Mouse (Mus musculus) midbrain, embryonic 14.5 days (tissue): ENCODE results near the gene Cela3b. TPM values are rescaled to one million over a fixed set of nuclear protein-coding genes. Genes with fewer than 3 reads are reported as not detected.
"Not testable (repeated sequence)": the region's sequence is repeated elsewhere in the genome, so short reads cannot be mapped to it uniquely, and the experiment has no call there.

ENCODE experiments used
- ATAC-seq: fragments of 200-750 bp; cut with Nextera tagmentation; 2 replicates; pipeline ENCODE4 v1.8.0; 2017; ENCODE audit warnings: moderate number of reproducible peaks, moderate library complexity; ENCODE audit not compliant: low FRiP score, low TSS enrichment
- DNase-seq: peaks from one replicate; pipeline ENCODE4 v3.0.0-alpha.2; 2015
- H3K27ac ChIP-seq: fragments of 300-500 bp; sonication (generic); replicated peaks from 2 replicates; pipeline ENCODE4 v1.5.1; 2014; ENCODE audit warnings: mild to moderate bottlenecking, low read depth, low read length, moderate library complexity
- H3K27me3 ChIP-seq: fragments of 300-500 bp; sonication (generic); 2 replicates; pipeline ENCODE4 v1.6.1; 2014; ENCODE audit warnings: low read length, control low read depth, mixed read lengths; ENCODE audit not compliant: control insufficient read depth, insufficient read depth
- H3K36me3 ChIP-seq: fragments of 300-500 bp; sonication (generic); 2 replicates; pipeline ENCODE4 v1.6.1; 2014; ENCODE audit warnings: low read length, control low read depth; ENCODE audit not compliant: control insufficient read depth, insufficient read depth
- H3K4me1 ChIP-seq: fragments of 300-500 bp; sonication (generic); 2 replicates; pipeline ENCODE4 v1.6.1; 2014; ENCODE audit warnings: mild to moderate bottlenecking, antibody characterized with exemption, low read length, control low read depth; ENCODE audit not compliant: control insufficient read depth, insufficient read depth
- H3K4me2 ChIP-seq: fragments of 300-500 bp; sonication (generic); 2 replicates; pipeline ENCODE4 v1.6.1; 2014; ENCODE audit warnings: mild to moderate bottlenecking, low read length, moderate library complexity
- H3K4me3 ChIP-seq: fragments of 300-500 bp; sonication (generic); replicated peaks from 2 replicates; pipeline ENCODE4 v1.5.1; 2014; ENCODE audit warnings: low read depth, low read length
- H3K9ac ChIP-seq: fragments of 300-500 bp; sonication (generic); replicated peaks from 2 replicates; pipeline ENCODE4 v1.6.1; 2014; ENCODE audit warnings: mild to moderate bottlenecking, low read length, moderate library complexity
- H3K9me3 ChIP-seq: fragments of 300-500 bp; sonication (generic); 2 replicates; pipeline ENCODE4 v1.6.1; 2016; ENCODE audit warnings: low read length, control low read depth, mixed read lengths; ENCODE audit not compliant: control insufficient read depth
- WGBS: fragments of 180-500 bp; shearing (Covaris S2); extraction: QIAGEN DNeasy Blood & Tissue Kit; methylation state at CpG from one replicate; pipeline ENCODE4 v1.1.7; 2014; 5-methylcytosine and 5-hydroxymethylcytosine counted together
- polyA plus RNA-seq: library from polyadenylated mRNA; unstranded; fragments of >200 nt; fragmentation: Nextera tagmentation; extraction: Ambion mirVana; gene quantifications from 2 replicates; pipeline ENCODE4 v1.2.1, GENCODE M21; 2014

Gene Cela3b
- polyA plus RNA-seq, 1 experiment from 2014 or later, result not detected

- Histone ChIP-seq H3K4me1 (no peaks in the 10 kb centered on the region), H3K9ac (no peak overlapping the region), H3K4me3 (no peak overlapping the region), H3K27ac (no peak overlapping the region), H3K4me2 (no peak overlapping the region), H3K27me3 (no peaks in the 10 kb centered on the region), H3K9me3 (no peaks in the 10 kb centered on the region), H3K36me3 (no peaks in the 10 kb centered on the region)
- no peak for DNase-seq
- 92% methylated on average over 4 of the region's 4 CpGs for WGBS
- no peak for ATAC-seq
These were observed 15.5 kb upstream of the Cela3b start for GRCm38 (mm10) chr4:137445881-137446280.

GRCm38 (mm10) chr4:137443625-137444024 lies 13.3 kb upstream of the Cela3b start:
- no peak for ATAC-seq
- H3K4me2 ChIP-seq, result no peak overlapping the region
- H3K36me3 ChIP-seq, result no peaks in the 10 kb centered on the region
- no peak overlapping the region for H3K4me3 ChIP-seq
- H3K9ac ChIP-seq, result no peak overlapping the region
- no peaks in the 10 kb centered on the region for H3K4me1 ChIP-seq
- H3K27ac ChIP-seq, result no peak overlapping the region
- no peaks in the 10 kb centered on the region for H3K27me3 ChIP-seq
- WGBS, result 34% methylated on average over 5 of the region's 5 CpGs
- peak; percentile 87 for DNase-seq
- no peaks in the 10 kb centered on the region for H3K9me3 ChIP-seq

- no peak for DNase-seq
- Histone ChIP-seq H3K27ac (no peak overlapping the region), H3K9ac (no peak overlapping the region), H3K4me1 (no peaks in the 10 kb centered on the region), H3K27me3 (no peaks in the 10 kb centered on the region), H3K9me3 (no peaks in the 10 kb centered on the region), H3K4me2 (no peak overlapping the region), H3K4me3 (no peak overlapping the region), H3K36me3 (no peaks in the 10 kb centered on the region)
- WGBS, result 85% methylated on average over 4 of the region's 4 CpGs
- no peak for ATAC-seq
These were observed 11.0 kb upstream of the Cela3b start for GRCm38 (mm10) chr4:137441332-137441731.

GRCm38 (mm10) chr4:137438842-137439241 lies 8.5 kb upstream of the Cela3b start:
- no peaks in the 10 kb centered on the region for H3K27me3 ChIP-seq
- no peaks in the 10 kb centered on the region for H3K9me3 ChIP-seq
- no peak overlapping the region for H3K9ac ChIP-seq
- H3K36me3 ChIP-seq, result no peaks in the 10 kb centered on the region
- DNase-seq, result no peak
- H3K4me3 ChIP-seq, result no peak overlapping the region
- no peak overlapping the region for H3K27ac ChIP-seq
- 91% methylated on average over 8 of the region's 8 CpGs for WGBS
- H3K4me2 ChIP-seq, result no peak overlapping the region
- ATAC-seq, result no peak
- H3K4me1 ChIP-seq, result no peaks in the 10 kb centered on the region

- Histone ChIP-seq H3K9me3 (no peaks in the 10 kb centered on the region), H3K36me3 (no peaks in the 10 kb centered on the region), H3K9ac (no peak overlapping the region), H3K4me1 (no peaks in the 10 kb centered on the region), H3K4me3 (no peak overlapping the region), H3K27me3 (no peaks in the 10 kb centered on the region), H3K27ac (no peak overlapping the region), H3K4me2 (no peak overlapping the region)
- 86% methylated on average over 8 of the region's 8 CpGs for WGBS
- DNase-seq, result no peak
- no peak for ATAC-seq
These were observed 6.8 kb upstream of the Cela3b start for GRCm38 (mm10) chr4:137436979-137437669.

GRCm38 (mm10) chr4:137432700-137433550 lies 2.6 kb upstream of the Cela3b start:
- WGBS, result 83% methylated on average over 10 of the region's 10 CpGs
- not testable (repeated sequence) for H3K27me3 ChIP-seq, H3K27ac ChIP-seq, ATAC-seq, H3K9me3 ChIP-seq, DNase-seq, H3K36me3 ChIP-seq, H3K4me2 ChIP-seq, H3K9ac ChIP-seq, H3K4me3 ChIP-seq, H3K4me1 ChIP-seq

- Histone ChIP-seq H3K4me1 (no peaks in the 10 kb centered on the region), H3K36me3 (no peaks in the 10 kb centered on the region), H3K27ac (no peak overlapping the region), H3K27me3 (no peaks in the 10 kb centered on the region), H3K9ac (no peak overlapping the region), H3K4me3 (no peak overlapping the region), H3K9me3 (no peaks in the 10 kb centered on the region), H3K4me2 (no peak overlapping the region)
- no peak for DNase-seq
- no peak for ATAC-seq
- 76% methylated on average over 11 of the region's 11 CpGs for WGBS
These were observed 12.4 kb downstream of the Cela3b start for GRCm38 (mm10) chr4:137417712-137418564.

DNA sequence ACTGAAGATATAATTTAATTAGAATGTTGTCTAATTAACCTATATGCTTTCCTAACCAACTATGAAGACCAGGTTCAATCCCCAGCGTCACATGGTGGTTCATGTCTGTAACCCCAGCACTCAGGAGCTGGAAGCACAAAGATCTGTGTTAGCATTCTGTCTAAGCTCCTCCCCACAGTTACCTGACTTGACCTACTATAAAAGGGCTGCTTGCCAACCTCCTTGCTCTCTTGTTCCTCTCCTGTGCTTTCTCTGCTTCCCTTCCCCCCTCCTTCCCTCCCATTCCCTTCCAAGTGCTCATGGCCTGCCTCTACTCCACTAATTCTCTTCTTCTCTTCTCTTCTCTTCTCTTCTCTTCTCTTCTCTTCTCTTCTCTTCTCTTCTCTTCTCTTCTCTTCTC lies 15.4 kb downstream of the Cela3b start:
- no peak overlapping the region for H3K27ac ChIP-seq
- H3K9ac ChIP-seq, result no peak overlapping the region
- no peak for DNase-seq
- no peaks in the 10 kb centered on the region for H3K4me1 ChIP-seq
- no peaks in the 10 kb centered on the region for H3K27me3 ChIP-seq
- 65% methylated on average over 1 of the region's 1 CpGs for WGBS
- no peaks in the 10 kb centered on the region for H3K36me3 ChIP-seq
- ATAC-seq, result no peak
- no peaks in the 10 kb centered on the region for H3K9me3 ChIP-seq
- no peak overlapping the region for H3K4me3 ChIP-seq
- H3K4me2 ChIP-seq, result no peak overlapping the region
